Mouse (Mus musculus): Measurements from ENCODE around the gene Kcnip4.

The Kcnip4 gene

DNA sequence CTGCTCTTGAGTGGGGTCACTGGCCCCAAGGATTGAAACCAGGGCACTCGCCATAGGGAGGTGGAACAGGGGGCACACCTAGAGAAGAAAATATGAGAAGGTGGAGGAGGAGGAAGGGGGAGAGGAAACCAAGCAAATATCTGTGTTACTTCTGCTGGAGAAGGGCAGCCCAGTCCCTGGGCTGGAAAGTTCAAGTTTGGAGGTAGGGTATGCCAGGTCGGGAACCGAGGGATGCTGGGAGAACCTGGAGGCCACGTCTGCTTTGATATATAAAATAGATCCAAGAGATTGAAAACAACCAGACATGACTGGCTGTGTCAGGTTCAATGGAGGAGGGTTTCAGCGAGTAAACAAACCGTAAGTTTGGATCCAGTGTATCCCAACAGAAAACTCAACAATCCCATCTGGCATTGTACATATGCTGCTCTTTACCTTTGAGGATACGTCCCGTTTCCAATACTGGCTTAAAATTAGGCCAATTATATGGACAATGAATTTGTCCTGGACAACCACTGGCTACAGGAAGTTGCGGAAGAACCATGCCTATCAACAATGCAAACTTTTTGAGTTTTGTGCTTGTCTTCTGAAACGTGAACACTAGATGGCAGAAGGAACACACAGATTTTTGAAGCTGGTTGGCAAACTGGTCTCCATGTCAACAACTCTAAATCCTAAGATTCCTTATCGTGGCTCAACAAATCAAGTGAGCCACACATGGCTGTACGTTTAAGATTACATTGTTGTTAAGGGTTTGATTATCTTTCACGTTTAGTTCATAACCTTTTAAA, 155.9 kb downstream of the Kcnip4 start:
- peak in 1 of 2 experiments; percentile 72 for DNase-seq (ENCODE audit: inconsistent age in 2 of 2, low spot score in 1 of 2)

DNA sequence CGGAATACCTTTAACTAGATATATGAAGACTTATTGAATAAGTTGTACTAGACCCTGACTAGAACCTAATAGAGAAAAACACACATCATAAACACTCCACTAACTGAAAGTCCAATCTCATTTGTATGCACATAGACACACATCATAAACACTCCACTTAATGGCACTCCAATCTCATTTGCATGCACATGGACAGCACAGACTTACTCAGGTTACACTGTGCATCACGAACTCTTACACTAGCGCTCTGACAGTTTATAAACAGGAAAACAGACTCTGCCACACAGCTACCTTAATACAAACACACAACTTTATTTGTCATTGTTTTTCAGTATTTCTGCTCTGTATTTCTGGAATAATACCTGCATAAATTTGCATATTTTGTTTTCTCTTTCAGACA, 168.3 kb downstream of the Kcnip4 start:
- DNase-seq (ENCODE audit: inconsistent age in 2 of 2, low spot score in 1 of 2) = no peak

DNA sequence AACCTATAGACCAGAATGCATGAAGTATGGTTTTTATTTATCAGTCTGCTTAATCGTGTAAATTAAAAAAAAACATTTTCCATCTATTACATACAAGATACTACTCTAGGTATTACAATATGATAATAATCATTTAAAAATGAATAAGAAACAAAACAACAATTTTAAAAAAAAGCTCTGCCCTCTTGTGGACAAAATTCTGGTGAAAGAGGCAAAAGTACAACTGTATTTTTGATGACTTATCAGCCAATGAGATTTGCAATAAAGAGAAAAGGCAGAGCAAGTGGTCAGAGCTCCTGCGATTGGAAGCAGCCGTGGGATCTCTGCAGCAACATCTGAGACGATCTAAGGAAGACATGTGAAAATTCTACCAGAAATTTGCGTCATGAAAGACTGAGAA, 172.6 kb downstream of the Kcnip4 start:
- no peak for DNase-seq (ENCODE audit: inconsistent age in 2 of 2, low spot score in 1 of 2)

DNA sequence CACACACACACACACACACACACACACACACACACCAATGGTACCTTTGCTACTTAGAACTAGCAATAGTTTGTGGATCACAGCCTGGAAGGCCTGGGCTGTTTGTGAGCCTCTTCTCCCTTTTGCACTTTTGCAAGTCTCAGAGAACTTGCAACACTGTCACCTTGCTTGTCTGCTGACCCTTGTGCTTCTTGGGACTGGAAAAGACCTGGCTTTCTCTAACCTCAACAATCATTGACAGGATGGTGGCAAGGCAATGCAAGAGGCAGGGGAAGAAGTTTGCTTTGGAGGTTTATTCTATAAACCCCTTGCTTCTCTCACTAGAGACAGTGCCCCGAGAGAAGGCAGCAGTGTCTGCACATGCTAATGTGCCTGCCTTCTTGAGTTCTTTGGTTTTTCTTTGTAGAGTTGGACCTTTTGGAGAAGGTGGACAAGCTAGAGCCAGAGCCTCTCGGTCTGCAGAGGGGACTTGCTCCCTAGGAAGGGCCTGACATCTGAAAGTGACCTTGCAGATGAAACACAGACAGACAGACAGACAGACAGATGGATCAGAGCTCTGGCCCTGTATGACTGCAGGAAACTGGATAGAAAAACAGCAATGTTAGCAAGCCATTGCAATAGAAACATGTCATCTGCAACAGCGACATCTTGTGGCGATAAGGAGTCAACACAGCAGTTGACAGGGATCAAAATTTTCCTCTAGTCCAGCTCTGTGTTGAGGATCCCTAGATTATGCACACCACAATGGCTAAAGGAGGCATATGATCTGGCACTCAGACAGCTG, 174.4 kb downstream of the Kcnip4 start:
- peak; percentile 18 to 75 for DNase-seq (ENCODE audit: inconsistent age in 2 of 2, low spot score in 1 of 2)

DNA sequence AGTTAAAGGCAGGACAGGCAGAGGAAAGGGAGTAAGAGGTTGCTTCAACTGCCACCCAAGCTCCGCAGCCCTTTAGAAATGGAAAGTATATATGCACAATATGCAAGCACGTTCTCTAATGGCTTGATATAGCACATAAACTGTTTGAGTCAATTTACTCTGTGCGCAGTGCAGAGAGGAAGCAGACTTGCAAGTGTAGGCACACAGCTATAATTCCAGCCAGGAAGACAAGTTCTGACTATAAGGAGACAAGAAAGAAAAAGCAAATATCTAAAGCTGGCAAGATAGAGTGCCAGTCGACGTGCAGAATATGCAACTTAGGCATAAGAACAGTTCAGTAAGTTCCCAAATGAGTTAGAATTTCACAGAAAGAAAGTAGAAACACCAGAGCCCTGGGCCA, 175.2 kb downstream of the Kcnip4 start:
- no peak for DNase-seq (ENCODE audit: inconsistent age in 2 of 2, low spot score in 1 of 2)

DNA sequence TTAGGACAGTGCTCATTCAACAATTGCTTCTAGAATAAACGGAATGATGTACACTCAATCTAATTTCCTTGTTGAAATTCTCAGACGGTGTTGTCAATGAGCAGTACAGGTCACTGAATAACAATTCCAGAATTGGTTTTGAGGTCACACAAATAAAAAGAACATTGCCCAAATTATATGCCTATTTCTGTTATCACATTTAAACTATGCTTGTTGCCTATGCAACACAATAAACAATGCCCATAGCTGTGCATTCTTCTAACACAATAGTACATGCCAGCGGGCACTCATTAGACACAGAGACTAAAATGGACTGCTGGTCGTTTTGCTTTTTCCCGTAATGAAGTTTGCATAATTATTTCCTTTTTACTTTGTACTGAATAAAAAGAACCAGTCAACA, 176.2 kb downstream of the Kcnip4 start:
- DNase-seq (ENCODE audit: inconsistent age in 2 of 2, low spot score in 1 of 2) = no peak

DNA sequence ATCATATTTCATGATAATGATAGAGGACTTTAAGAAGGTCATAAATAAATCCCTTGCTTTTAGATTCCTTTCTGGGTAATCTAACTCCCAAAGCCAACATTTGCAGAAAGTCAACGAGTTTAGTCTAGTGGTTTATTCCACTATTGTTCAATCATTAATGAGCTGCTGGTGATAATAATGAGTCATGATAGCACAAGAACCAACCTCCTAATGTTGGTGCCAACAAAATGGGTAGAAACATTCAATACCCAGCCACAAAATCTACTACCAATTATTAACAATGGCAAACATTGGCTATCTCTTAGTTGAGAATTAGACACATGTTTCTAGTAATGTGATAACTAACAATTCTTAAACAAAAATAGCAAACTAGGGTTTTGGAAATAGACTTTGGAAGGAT, 180.1 kb downstream of the Kcnip4 start:
- DNase-seq (ENCODE audit: inconsistent age in 2 of 2, low spot score in 1 of 2) = no peak

DNA sequence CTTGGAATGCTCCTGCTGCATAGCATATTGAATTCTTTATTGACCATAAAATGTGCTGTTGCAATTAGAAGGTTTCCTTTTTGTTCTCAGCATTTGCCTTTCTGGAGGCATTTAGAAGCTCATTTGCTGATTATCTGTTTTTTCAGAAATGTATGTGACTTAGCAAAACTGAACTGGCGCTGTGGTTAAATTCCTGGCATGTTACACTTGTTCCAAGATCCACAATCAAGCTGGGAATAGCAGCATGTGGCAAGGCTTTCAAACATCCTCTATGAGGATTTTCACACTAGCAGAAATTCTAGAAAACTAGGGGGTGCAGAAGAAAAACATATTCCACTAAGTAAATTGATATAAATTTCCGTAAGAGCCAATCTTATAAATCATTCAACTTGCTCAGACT, 187.5 kb downstream of the Kcnip4 start:
- no peak for DNase-seq (ENCODE audit: inconsistent age in 2 of 2, low spot score in 1 of 2)

DNA sequence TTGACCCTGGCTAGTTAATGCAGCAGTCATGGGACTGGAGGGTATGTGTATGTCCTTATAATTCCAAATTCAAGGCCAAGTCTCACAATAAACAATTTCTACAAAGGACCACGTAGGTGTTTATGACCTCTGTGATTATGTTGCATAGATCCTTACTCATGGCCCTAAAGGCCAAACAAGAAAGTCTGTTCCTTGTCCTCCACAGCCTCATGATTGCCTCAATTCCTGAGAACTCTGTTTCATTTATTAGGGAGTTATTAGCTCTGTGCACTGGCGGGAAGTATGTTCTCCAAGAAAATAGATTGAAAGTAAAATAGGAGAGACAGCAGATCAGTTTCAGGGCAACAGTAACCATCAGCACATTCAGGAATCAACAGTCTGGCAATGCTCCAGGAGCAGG, 191.6 kb downstream of the Kcnip4 start:
- DNase-seq (ENCODE audit: inconsistent age in 2 of 2, low spot score in 1 of 2) = no peak

DNA sequence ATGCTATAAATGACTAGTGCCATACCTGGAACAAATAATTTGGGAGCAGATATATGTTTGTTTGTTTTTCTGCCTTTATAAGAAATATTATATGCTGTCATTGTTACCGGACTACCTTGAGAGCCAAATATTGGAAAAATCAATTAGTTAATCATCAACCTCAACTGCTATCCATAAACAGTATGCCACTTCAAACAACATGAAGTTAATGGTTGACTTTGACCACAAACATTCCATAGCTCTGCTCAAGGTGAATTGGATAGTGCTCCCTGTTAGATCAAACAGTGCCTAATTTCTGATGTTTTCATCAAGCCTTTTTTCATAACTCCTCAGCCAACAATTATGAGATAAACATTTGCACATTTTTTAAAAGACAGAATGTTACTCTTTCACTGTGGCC, 195.7 kb downstream of the Kcnip4 start:
- DNase-seq (ENCODE audit: inconsistent age in 2 of 2, low spot score in 1 of 2) = no peak

DNA sequence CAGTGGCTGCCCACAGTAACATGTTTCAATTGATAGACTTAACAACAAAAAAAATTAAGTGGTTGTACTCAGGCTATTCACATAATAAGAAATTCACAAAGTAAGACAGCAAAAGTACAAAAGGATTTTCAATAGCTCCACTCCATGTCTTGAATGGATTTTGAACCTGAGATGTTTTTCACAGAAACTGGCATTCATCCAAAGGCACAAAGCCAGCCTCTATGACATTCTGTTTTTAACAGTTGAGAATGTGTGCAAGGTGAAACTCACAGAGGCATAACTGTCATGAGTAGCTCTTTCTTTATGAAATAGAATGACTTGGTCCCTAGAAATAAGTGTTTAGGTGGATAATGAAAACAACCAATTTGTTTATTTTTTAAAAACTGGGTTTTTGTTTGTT, 206.0 kb downstream of the Kcnip4 start:
- no peak for DNase-seq (ENCODE audit: inconsistent age in 2 of 2, low spot score in 1 of 2)

DNA sequence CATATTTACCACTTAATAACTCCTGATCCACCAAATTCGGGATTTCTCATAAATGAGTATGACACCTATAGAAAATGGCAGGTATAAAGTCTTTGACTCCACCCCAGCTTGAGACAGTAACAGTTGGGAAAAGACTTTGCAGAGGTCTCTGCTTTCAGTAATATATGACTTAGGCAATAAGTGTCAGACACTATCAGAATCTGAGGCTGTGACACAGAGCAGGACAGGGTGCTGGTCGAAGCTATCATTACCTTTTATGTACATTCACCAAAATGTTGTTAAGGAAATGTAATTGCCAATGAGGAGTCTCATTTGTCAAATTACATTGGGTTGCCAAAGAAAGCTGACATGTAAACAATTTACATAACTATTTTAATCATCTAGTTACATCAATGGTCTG, 206.8 kb downstream of the Kcnip4 start:
- peak in 1 of 2 experiments; percentile 20 for DNase-seq (ENCODE audit: inconsistent age in 2 of 2, low spot score in 1 of 2)

DNA sequence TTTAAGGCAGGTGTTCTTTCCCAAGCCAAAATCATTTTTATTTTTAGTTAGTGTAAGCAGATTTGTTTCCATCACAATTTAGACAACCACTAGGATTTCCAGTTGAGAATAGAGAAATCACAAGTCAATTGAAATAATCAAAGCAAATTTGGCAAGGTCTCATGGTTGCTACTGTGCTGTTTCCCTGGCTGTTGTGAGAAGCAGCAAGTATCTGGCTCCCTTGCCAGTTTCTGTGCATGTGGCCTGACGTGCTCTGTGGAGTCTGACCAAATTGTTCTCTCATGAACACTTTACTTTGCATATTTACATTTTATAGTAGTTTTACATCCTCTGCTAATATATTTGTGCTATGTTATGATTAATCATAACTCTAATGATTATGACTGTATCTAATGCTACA, 217.9 kb downstream of the Kcnip4 start:
- DNase-seq (ENCODE audit: inconsistent age in 2 of 2, low spot score in 1 of 2) = no peak

DNA sequence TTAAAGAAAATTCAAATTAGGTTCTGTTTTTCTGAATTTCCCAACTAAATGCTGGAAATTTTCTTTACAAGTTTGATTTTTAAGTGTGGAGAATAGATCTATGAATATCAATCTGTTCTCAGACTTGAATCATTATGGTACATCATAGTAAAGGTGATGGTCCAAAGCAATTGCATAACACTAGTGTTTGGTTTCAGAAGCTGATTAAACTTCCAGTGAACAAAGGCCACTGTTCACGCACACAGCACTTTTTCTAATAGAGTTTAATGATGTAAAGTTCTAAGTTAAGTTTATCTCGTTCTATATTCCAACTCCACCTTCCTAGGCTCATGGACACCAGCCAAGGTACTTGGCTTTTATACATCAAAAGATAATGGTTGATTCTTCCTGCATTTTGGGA, 219.4 kb downstream of the Kcnip4 start:
- DNase-seq (ENCODE audit: inconsistent age in 2 of 2, low spot score in 1 of 2) = no peak

DNA sequence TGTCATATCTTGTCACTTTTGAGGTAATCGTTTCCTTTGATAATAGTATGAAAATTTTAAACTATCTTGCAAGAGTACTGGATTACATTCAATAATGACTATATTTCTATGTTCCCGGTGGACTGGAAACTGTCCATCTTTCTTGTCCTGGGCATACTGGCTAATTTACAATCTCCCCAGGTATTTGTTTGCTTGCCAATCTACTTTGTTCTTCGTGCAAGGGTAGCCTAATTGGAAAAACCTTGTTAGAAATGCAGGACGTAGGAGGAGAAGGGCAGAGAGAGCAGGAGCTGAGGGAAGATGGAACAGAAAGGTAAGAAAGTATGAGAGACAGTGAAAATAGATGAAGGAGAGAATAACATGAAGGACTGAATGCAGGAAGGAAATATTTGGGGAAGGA, 226.1 kb downstream of the Kcnip4 start:
- no peak for DNase-seq (ENCODE audit: inconsistent age in 2 of 2, low spot score in 1 of 2)

DNA sequence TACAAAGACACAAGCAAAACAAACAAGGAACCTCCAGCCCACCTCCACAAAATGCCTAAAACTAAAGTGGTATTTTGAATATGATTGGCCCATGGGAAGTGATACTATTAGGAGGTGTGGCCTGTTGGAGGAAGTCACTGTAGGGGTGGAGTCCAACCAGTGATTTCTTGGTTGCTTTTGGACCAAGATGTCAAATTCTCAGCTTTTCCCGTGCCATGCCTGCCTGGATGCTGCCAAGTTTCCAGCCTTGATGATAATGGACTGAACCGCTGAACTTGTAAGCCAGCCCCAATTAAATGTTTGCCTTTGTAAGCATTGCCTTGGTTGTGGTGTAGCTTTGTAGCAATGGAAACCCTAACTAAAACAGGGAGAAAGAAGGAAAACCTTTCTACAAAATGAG, 232.3 kb downstream of the Kcnip4 start:
- no peak for DNase-seq (ENCODE audit: inconsistent age in 2 of 2, low spot score in 1 of 2)

DNA sequence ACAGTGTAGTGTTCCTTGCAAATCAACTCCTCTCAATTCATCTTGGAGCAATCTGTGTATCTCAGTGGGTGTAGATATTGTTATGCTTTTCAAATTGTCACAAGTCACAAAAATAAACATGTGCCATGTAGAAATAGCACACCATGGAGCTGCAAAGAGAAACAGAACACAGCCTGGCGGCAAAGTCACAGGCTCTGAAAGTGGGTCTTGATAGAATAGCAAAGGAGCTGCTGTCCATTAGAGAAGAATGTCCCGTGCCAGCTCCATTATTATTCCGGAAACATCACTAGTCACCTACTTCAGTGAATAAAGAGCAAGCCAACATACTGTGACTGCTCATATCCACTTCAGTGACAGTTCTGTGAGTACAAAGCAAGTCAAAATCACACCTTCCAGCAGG, 232.9 kb downstream of the Kcnip4 start:
- no peak for DNase-seq (ENCODE audit: inconsistent age in 2 of 2, low spot score in 1 of 2)

DNA sequence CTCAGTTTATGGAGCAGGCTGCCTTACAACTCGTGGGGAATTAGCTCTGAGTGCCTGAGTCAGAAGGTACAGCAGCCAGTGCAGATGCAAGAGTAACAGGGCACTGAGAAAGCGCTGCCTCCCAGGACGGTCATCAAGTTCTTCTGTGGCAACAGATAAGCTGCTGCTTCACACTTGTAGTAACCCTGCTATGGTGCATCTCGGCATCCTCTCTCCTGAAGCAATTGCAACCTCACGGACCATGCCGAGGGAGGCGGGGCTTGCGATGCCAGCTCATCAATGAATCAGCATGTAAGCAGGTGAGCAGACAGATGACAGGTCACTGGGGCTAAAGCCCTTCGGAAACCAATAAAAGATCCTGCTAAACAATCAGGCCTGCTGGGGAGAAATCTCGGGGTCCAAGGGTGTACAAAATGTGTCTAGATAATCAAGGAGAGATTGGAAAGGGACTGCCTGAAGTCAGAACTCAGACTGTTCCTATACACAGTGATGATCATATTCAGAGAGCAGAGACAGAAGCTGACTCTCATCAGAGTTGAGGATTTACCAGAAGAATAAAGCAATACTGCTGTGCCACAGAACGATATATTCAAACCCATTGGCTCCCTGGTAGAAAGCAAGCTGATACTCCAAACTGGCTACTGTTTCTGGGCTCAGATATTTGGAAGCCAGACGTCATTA, 239.1 kb downstream of the Kcnip4 start:
- peak; percentile 5 to 37 for DNase-seq (ENCODE audit: inconsistent age in 2 of 2, low spot score in 1 of 2)

DNA sequence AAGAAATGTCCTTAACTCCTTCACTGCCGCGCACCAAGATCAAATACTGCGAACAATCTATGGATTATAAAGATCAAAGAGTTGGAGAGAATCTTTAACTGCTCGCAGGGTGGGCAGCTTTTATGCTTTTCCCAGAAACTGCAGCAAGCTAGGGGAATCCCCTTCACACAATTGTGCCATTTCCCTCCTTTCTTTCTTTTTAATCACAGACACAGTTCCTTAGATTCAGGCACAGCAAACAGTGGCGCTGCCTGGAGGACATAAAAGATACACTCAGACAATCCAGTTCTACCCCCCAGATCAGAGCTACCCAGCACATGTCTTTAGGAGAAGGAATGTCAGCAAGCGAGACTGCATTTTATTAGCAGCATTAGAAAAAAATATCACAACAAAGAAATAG, 239.9 kb downstream of the Kcnip4 start:
- no peak for DNase-seq (ENCODE audit: inconsistent age in 2 of 2, low spot score in 1 of 2)

DNA sequence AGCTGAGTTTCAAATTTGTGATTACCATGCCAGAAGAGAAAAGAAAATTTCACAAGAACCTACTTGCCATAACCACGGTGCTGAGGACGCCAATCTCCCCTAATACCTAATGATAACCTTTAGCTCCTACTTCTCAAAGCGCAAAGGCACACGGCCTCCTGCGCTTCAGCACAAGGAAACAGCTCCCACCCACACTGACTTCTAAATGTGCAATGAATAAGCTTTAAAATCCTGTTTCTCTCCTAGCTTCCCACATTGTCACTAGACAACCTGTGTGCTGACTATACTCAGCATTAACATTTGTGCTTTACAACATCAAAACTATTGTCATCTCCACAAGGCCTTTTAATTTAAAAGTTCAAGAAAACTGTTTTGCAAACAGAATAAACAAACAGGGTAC, 241.3 kb downstream of the Kcnip4 start:
- no peak for DNase-seq (ENCODE audit: inconsistent age in 2 of 2, low spot score in 1 of 2)

DNA sequence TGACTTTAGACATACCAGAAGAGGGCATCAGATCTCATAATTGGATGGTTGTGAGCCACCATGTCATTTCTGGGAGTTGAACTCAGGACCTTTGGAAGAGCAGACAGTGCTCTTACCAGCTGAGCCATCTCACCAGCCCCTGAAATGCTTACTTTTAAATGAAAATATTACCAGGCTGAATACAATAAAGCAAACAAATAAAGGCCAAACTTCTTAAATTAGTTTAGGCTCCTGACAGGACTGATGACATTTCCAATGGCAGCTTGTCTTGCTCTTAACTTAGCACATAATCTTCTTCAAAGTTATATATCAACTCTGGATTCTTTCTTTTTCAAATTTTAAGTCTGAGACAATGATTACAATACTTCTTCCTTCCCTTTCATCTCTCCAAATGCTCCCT, 252.8 kb downstream of the Kcnip4 start:
- no peak for DNase-seq (ENCODE audit: inconsistent age in 2 of 2, low spot score in 1 of 2)

DNA sequence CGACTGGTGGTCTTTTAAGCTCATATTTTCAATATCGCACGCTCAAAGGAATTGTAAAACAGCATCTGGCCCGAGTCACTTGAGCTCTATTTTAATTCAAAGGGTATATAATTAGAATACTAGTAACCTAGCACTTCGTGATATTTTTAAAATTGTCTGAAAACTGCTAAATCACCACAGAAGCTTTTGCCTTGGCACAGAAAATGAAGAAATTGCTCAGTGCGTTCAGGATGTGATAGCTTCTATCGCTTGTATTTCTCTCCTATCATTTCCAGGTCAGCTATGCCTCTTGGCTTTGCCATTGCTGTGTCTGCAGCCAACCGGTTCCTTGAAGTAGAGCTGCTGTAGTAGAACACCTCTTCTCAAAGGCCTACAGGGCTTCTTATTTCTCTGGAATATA, 255.9 kb downstream of the Kcnip4 start:
- DNase-seq (ENCODE audit: inconsistent age in 2 of 2, low spot score in 1 of 2) = no peak
